Mouse (Mus musculus): Measurements from ENCODE around the gene Katnbl1. TPM values are rescaled to one million over a fixed set of nuclear protein-coding genes. Genes with fewer than 3 reads are reported as not detected.

Gene Katnbl1
- 14.8 TPM for polyA plus RNA-seq (2015; fragmentation: Illumina TruSeq; extraction: RNeasy Lipid Tissue Mini Kit (QIAGEN cat#74804); ENCODE audit: low read depth, low replicate concordance)

GRCm38 (mm10) chr2:112378973-112379898 lies at the start of gene Katnbl1:
Katnbl1 (plus strand) TSS chr2:112379211.

GRCm38 (mm10) chr2:112367726-112368673 lies 11.0 kb upstream of the Katnbl1 start, which contains the start of gene Emc4:
Emc4 (minus strand) TSS chr2:112368027.

GRCm38 (mm10) chr2:112454862-112455564 lies 76.0 kb downstream of the Katnbl1 start, which contains the start of gene Emc7:
Emc7 (plus strand) TSS chr2:112454997.

Other genes starting within 250 kb of the Katnbl1 start
- not detected for gene Olfr1316, start 244.2 kb upstream of the Katnbl1 start, polyA plus RNA-seq (2015; fragmentation: Illumina TruSeq; extraction: RNeasy Lipid Tissue Mini Kit (QIAGEN cat#74804); ENCODE audit: low read depth, low replicate concordance)
- gene Olfr1317, start 238.9 kb upstream of the Katnbl1 start, polyA plus RNA-seq (2015; fragmentation: Illumina TruSeq; extraction: RNeasy Lipid Tissue Mini Kit (QIAGEN cat#74804); ENCODE audit: low read depth, low replicate concordance) = not detected
- gene Olfr1318, start 225.0 kb upstream of the Katnbl1 start, polyA plus RNA-seq (2015; fragmentation: Illumina TruSeq; extraction: RNeasy Lipid Tissue Mini Kit (QIAGEN cat#74804); ENCODE audit: low read depth, low replicate concordance) = not detected
- 120 TPM for gene Lpcat4, start 139.7 kb upstream of the Katnbl1 start, polyA plus RNA-seq (2015; fragmentation: Illumina TruSeq; extraction: RNeasy Lipid Tissue Mini Kit (QIAGEN cat#74804); ENCODE audit: low read depth, low replicate concordance)
- gene Nutm1, start 119.9 kb upstream of the Katnbl1 start, polyA plus RNA-seq (2015; fragmentation: Illumina TruSeq; extraction: RNeasy Lipid Tissue Mini Kit (QIAGEN cat#74804); ENCODE audit: low read depth, low replicate concordance) = not detected
- gene Nop10, start 117.3 kb upstream of the Katnbl1 start, polyA plus RNA-seq (2015; fragmentation: Illumina TruSeq; extraction: RNeasy Lipid Tissue Mini Kit (QIAGEN cat#74804); ENCODE audit: low read depth, low replicate concordance) = 93.6 TPM
- 75.7 TPM for gene Slc12a6, start 113.4 kb upstream of the Katnbl1 start, polyA plus RNA-seq (2015; fragmentation: Illumina TruSeq; extraction: RNeasy Lipid Tissue Mini Kit (QIAGEN cat#74804); ENCODE audit: low read depth, low replicate concordance)
- gene Gm21985, start 112.9 kb upstream of the Katnbl1 start, polyA plus RNA-seq (2015; fragmentation: Illumina TruSeq; extraction: RNeasy Lipid Tissue Mini Kit (QIAGEN cat#74804); ENCODE audit: low read depth, low replicate concordance) = 1.1 TPM
- gene Emc4, start 11.2 kb upstream of the Katnbl1 start, polyA plus RNA-seq (2015; fragmentation: Illumina TruSeq; extraction: RNeasy Lipid Tissue Mini Kit (QIAGEN cat#74804); ENCODE audit: low read depth, low replicate concordance) = 344 TPM
- gene Emc7, start 75.8 kb downstream of the Katnbl1 start, polyA plus RNA-seq (2015; fragmentation: Illumina TruSeq; extraction: RNeasy Lipid Tissue Mini Kit (QIAGEN cat#74804); ENCODE audit: low read depth, low replicate concordance) = 54.2 TPM
- gene Chrm5, start 101.6 kb downstream of the Katnbl1 start, polyA plus RNA-seq (2015; fragmentation: Illumina TruSeq; extraction: RNeasy Lipid Tissue Mini Kit (QIAGEN cat#74804); ENCODE audit: low read depth, low replicate concordance) = 0.76 TPM
- 10.6 TPM for gene Aven, start 113.8 kb downstream of the Katnbl1 start, polyA plus RNA-seq (2015; fragmentation: Illumina TruSeq; extraction: RNeasy Lipid Tissue Mini Kit (QIAGEN cat#74804); ENCODE audit: low read depth, low replicate concordance)

Data from brain, adult 10 weeks (tissue).